Mouse (Mus musculus) lung, adult 2 months (tissue): ENCODE measurements around the gene Kif26b. TPM values are rescaled to one million over a fixed set of nuclear protein-coding genes. Genes with fewer than 3 reads are reported as not detected.

Experiments
- DNase-seq: peaks from one replicate; pipeline ENCODE4 v3.0.0; 2022
- H3K4me1 ChIP-seq: fragments of 200-500 bp; 2 replicates; pipeline ENCODE4 v1.6.1; 2011; ENCODE audit warnings: low read length; ENCODE audit not compliant: control insufficient read depth, insufficient read depth
- H3K4me3 ChIP-seq: fragments of 200-500 bp; replicated peaks from 2 replicates; pipeline ENCODE3; 2011; ENCODE audit warnings: low read depth, mild to moderate bottlenecking, control low read depth, low read length; ENCODE audit errors: extremely low read depth
- CTCF ChIP-seq: fragments of 200-500 bp; IDR thresholded peaks from 2 replicates; pipeline ENCODE4 v1.5.1; 2011; ENCODE audit warnings: mild to moderate bottlenecking, low read length, control low read depth; ENCODE audit not compliant: insufficient read depth
- POLR2A ChIP-seq: fragments of 200-500 bp; IDR thresholded peaks from 2 replicates; pipeline ENCODE4 v1.6.1; 2011; ENCODE audit warnings: low read depth, mild to moderate bottlenecking, control low read depth, low read length, borderline replicate concordance; ENCODE audit errors: extremely low read depth
- WGBS: fragments of 180-500 bp; shearing (Covaris S2); methylation state at CpG from one replicate; pipeline ENCODE4 v1.1.7; 2018; 5-methylcytosine and 5-hydroxymethylcytosine counted together
- polyA plus RNA-seq: library from polyadenylated mRNA; depleted of rRNA; stranded (reverse); fragments of >200 nt; gene quantifications from 2 replicates; pipeline ENCODE4 v1.2.3, GENCODE M21; 2012

The Kif26b gene
- polyA plus RNA-seq, 1 experiment: 3.6 TPM

GRCm38 (mm10) chr1:178820556-178821435, 291.9 kb downstream of the Kif26b start:
- no peak for DNase-seq
- Histone ChIP-seq H3K4me3 (no peak overlapping the region), H3K4me1 (no peaks in the 10 kb centered on the region)
- WGBS: 76% methylated on average over 14 of the region's 14 CpGs
- TF ChIP-seq CTCF (no peak), POLR2A (no peak)

- TF ChIP-seq POLR2A (no peak), CTCF (no peak)
- no peaks in the 10 kb centered on the region for H3K4me1 ChIP-seq
- WGBS: 76% methylated on average over 5 of the region's 5 CpGs
- no peak overlapping the region for H3K4me3 ChIP-seq
- no peak for DNase-seq
Measured at GRCm38 (mm10) chr1:178824871-178825270, 295.9 kb downstream of the Kif26b start.

- Histone ChIP-seq H3K4me1 (no peaks in the 10 kb centered on the region), H3K4me3 (no peak overlapping the region)
- no peak for DNase-seq
- no peak for TF ChIP-seq CTCF
- WGBS: 85% methylated on average over 3 of the region's 3 CpGs
Measured at GRCm38 (mm10) chr1:178827223-178827622, 298.3 kb downstream of the Kif26b start.

- no peaks in the 10 kb centered on the region for H3K4me1 ChIP-seq
- DNase-seq: no peak
- WGBS: 74% methylated on average over 4 of the region's 4 CpGs
- no peak for TF ChIP-seq POLR2A
- TF ChIP-seq CTCF: no peak
- H3K4me3 ChIP-seq: no peak overlapping the region
Measured at GRCm38 (mm10) chr1:178829456-178829855, 300.5 kb downstream of the Kif26b start.

GRCm38 (mm10) chr1:178832571-178832970, 303.6 kb downstream of the Kif26b start:
- H3K4me1 ChIP-seq: no peaks in the 10 kb centered on the region
- no peak for DNase-seq
- 72% methylated on average over 6 of the region's 6 CpGs for WGBS
- TF ChIP-seq POLR2A (no peak), CTCF (no peak)
- H3K4me3 ChIP-seq: no peak overlapping the region

- H3K4me3 ChIP-seq: no peak overlapping the region
- no peaks in the 10 kb centered on the region; the same call in 1 of the 2 replicates for H3K4me1 ChIP-seq
- no peak for DNase-seq
- TF ChIP-seq CTCF: no peak
- no peak for TF ChIP-seq POLR2A
- WGBS: 78% methylated on average over 9 of the region's 9 CpGs
Measured at GRCm38 (mm10) chr1:178835805-178836204, 306.9 kb downstream of the Kif26b start.

- TF ChIP-seq CTCF: no peak
- TF ChIP-seq POLR2A: no peak
- no peak for DNase-seq
- H3K4me3 ChIP-seq: no peak overlapping the region
- 82% methylated on average over 1 of the region's 1 CpGs for WGBS
- H3K4me1 ChIP-seq: no peaks in the 10 kb centered on the region; the same call in 1 of the 2 replicates
Measured at GRCm38 (mm10) chr1:178836998-178837397, 308.1 kb downstream of the Kif26b start.

- H3K4me1 ChIP-seq: no peaks in the 10 kb centered on the region; the same call in 1 of the 2 replicates
- no peak for TF ChIP-seq CTCF
- no peak for TF ChIP-seq POLR2A
- no peak for DNase-seq
- H3K4me3 ChIP-seq: no peak overlapping the region
- 49% methylated on average over 10 of the region's 10 CpGs for WGBS
Measured at GRCm38 (mm10) chr1:178838696-178839320, 309.9 kb downstream of the Kif26b start.

GRCm38 (mm10) chr1:178840311-178840710, 311.4 kb downstream of the Kif26b start:
- TF ChIP-seq CTCF (no peak), POLR2A (no peak)
- WGBS: 40% methylated on average over 7 of the region's 7 CpGs
- no peaks in the 10 kb centered on the region; the same call in 1 of the 2 replicates for H3K4me1 ChIP-seq
- DNase-seq: no peak
- H3K4me3 ChIP-seq: no peak overlapping the region

- Histone ChIP-seq H3K4me1 (no peaks in the 10 kb centered on the region; the same call in 1 of the 2 replicates), H3K4me3 (no peak overlapping the region)
- 73% methylated on average over 6 of the region's 6 CpGs for whole genome bisulfite sequencing
- DNase-seq: no peak
- TF ChIP-seq POLR2A (no peak), CTCF (no peak)
Measured at GRCm38 (mm10) chr1:178844839-178845238, 315.9 kb downstream of the Kif26b start.
